Mouse (Mus musculus) forebrain, embryonic 10.5 days (tissue): Measurements from ENCODE around the gene Timp3. TPM values are rescaled to one million over a fixed set of nuclear protein-coding genes. Genes with fewer than 3 reads are reported as not detected.

ENCODE experiments used
- DNase-seq: peaks from one replicate; pipeline ENCODE4 v3.0.0-alpha.2; 2017; ENCODE audit warnings: low spot score; ENCODE audit errors: extremely low spot score
- H3K27ac ChIP-seq: fragments of 300-500 bp; sonication (generic); 2 replicates; pipeline ENCODE4 v1.5.1; 2016; ENCODE audit warnings: mild to moderate bottlenecking
- H3K27me3 ChIP-seq: fragments of 300-500 bp; sonication (generic); 2 replicates; pipeline ENCODE4 v1.6.1; 2016; ENCODE audit warnings: mild to moderate bottlenecking; ENCODE audit not compliant: poor library complexity, severe bottlenecking
- H3K36me3 ChIP-seq: fragments of 300-500 bp; sonication (generic); replicated peaks from 2 replicates; pipeline ENCODE4 v1.6.1; 2016; ENCODE audit warnings: mild to moderate bottlenecking, moderate library complexity
- H3K4me1 ChIP-seq: fragments of 300-500 bp; sonication (generic); 2 replicates; pipeline ENCODE4 v1.6.1; 2016
- H3K4me3 ChIP-seq: fragments of 300-500 bp; sonication (generic); 2 replicates; pipeline ENCODE4 v1.5.1; 2016; ENCODE audit warnings: mild to moderate bottlenecking, moderate library complexity
- H3K9me3 ChIP-seq: fragments of 300-500 bp; sonication (generic); 2 replicates; pipeline ENCODE4 v1.6.1; 2016; ENCODE audit warnings: mild to moderate bottlenecking, moderate library complexity
- WGBS: fragments of 180-500 bp; shearing (Covaris S2); methylation state at CpG from one replicate; pipeline ENCODE4 v1.1.7; 2016; 5-methylcytosine and 5-hydroxymethylcytosine counted together
- polyA plus RNA-seq: library from polyadenylated mRNA; unstranded; fragments of >200 nt; fragmentation: Nextera tagmentation; extraction: Ambion mirVana; gene quantifications from 2 replicates; pipeline ENCODE4 v1.2.1, GENCODE M21; 2016

Gene Timp3
- polyA plus RNA-seq, 1 experiment from 2014 or later: 22.1 TPM

- Histone ChIP-seq H3K36me3 (no peaks in the 10 kb centered on the region), H3K27ac (no peak overlapping the region), H3K4me1 (peaks cover 20% of the 10 kb centered on the region), H3K27me3 (no peaks in the 10 kb centered on the region), H3K4me3 (no peak overlapping the region), H3K9me3 (no peaks in the 10 kb centered on the region)
- 86% methylated on average over 5 of the region's 5 CpGs for WGBS
- no peak for DNase-seq
Measured at GRCm38 (mm10) chr10:86387821-86388440, 87.8 kb downstream of the Timp3 start.

- H3K4me3 ChIP-seq: no peak overlapping the region
- no peak for DNase-seq
- H3K4me1 ChIP-seq: peaks cover 20% of the 10 kb centered on the region
- H3K9me3 ChIP-seq: no peaks in the 10 kb centered on the region
- H3K27me3 ChIP-seq: no peaks in the 10 kb centered on the region
- no peak overlapping the region for H3K27ac ChIP-seq
- WGBS: 84% methylated on average over 6 of the region's 6 CpGs
- no peaks in the 10 kb centered on the region for H3K36me3 ChIP-seq
Measured at GRCm38 (mm10) chr10:86388803-86389202, 88.6 kb downstream of the Timp3 start.

- 84% methylated on average over 3 of the region's 3 CpGs for WGBS
- no peak overlapping the region for H3K27ac ChIP-seq
- DNase-seq: no peak
Measured at GRCm38 (mm10) chr10:86389357-86389756, 89.2 kb downstream of the Timp3 start.

GRCm38 (mm10) chr10:86389913-86390312, 89.7 kb downstream of the Timp3 start:
- 57% methylated on average over 2 of the region's 2 CpGs for WGBS
- Histone ChIP-seq H3K9me3 (no peaks in the 10 kb centered on the region; the same call in 1 of the 2 replicates), H3K36me3 (no peaks in the 10 kb centered on the region), H3K4me3 (no peak overlapping the region), H3K27ac (no peak overlapping the region), H3K4me1 (peaks cover 20% of the 10 kb centered on the region), H3K27me3 (no peaks in the 10 kb centered on the region)
- DNase-seq: no peak

More at GRCm38 (mm10) chr10:86389357-86389756, 89.2 kb downstream of the Timp3 start:
- no peaks in the 10 kb centered on the region for H3K9me3 ChIP-seq
- H3K27me3 ChIP-seq: no peaks in the 10 kb centered on the region
- H3K4me3 ChIP-seq: no peak overlapping the region
- peaks cover 20% of the 10 kb centered on the region for H3K4me1 ChIP-seq
- no peaks in the 10 kb centered on the region for H3K36me3 ChIP-seq

- Histone ChIP-seq H3K36me3 (no peaks in the 10 kb centered on the region), H3K27ac (no peak overlapping the region), H3K4me1 (peaks cover 20% of the 10 kb centered on the region), H3K4me3 (no peak overlapping the region), H3K9me3 (no peaks in the 10 kb centered on the region; the same call in 1 of the 2 replicates), H3K27me3 (no peaks in the 10 kb centered on the region)
- no peak for DNase-seq
- WGBS: 92% methylated on average over 3 of the region's 3 CpGs
Measured at GRCm38 (mm10) chr10:86392399-86392798, 92.2 kb downstream of the Timp3 start.

GRCm38 (mm10) chr10:86397577-86398346, 97.6 kb downstream of the Timp3 start:
- Histone ChIP-seq H3K27ac (no peak overlapping the region), H3K27me3 (no peaks in the 10 kb centered on the region), H3K4me3 (no peak overlapping the region), H3K4me1 (no peaks in the 10 kb centered on the region), H3K9me3 (no peaks in the 10 kb centered on the region; the same call in 1 of the 2 replicates), H3K36me3 (no peaks in the 10 kb centered on the region)
- WGBS: 82% methylated on average over 4 of the region's 4 CpGs
- no peak for DNase-seq

GRCm38 (mm10) chr10:86398347-86398720, 98.2 kb downstream of the Timp3 start:
- Histone ChIP-seq H3K27ac (no peak overlapping the region), H3K4me1 (no peaks in the 10 kb centered on the region), H3K36me3 (no peaks in the 10 kb centered on the region), H3K27me3 (no peaks in the 10 kb centered on the region), H3K9me3 (no peaks in the 10 kb centered on the region; the same call in 1 of the 2 replicates), H3K4me3 (no peak overlapping the region)
- DNase-seq: no peak
- WGBS: 72% methylated on average over 2 of the region's 2 CpGs

Other genes starting within 250 kb of the Timp3 start
- gene Syn3, start 198.5 kb downstream of the Timp3 start, polyA plus RNA-seq: 3.9 and 4.5 TPM in 2 replicates